Mouse (Mus musculus): ENCODE data around the gene Cabp1.

Gene Cabp1

GRCm38 (mm10) chr5:115139124-115139523 lies 55.1 kb downstream of the Cabp1 start:
- TF ChIP-seq POU5F1 (IDR thresholded peaks at IDR 0.05; ENCODE audit: borderline replicate concordance, low read length) (no peak), NANOG (IDR thresholded peaks at IDR 0.05; ENCODE audit: borderline replicate concordance, low read length) (no peak), CTCF (conservative IDR thresholded peaks at IDR 0.05; ENCODE audit: low read length) (no peak)
- H3K4me3 ChIP-seq (replicated peaks; ENCODE audit: low read length), result no peak overlapping the region
- peaks cover 3% of the 10 kb centered on the region; the same call in 1 of the 2 replicates for H3K27me3 ChIP-seq (ENCODE audit: insufficient read depth, low read length)
- peaks cover 51% of the 10 kb centered on the region for H3K4me1 ChIP-seq (replicated peaks; ENCODE audit: low read depth, low read length)
- H3K36me3 ChIP-seq (ENCODE audit: insufficient read depth, low read length), result peaks cover 21% of the 10 kb centered on the region
- 0 out of 2 replicates have a peak, but pooled peaks cover 4% of the 10 kb centered on the region for H3K9me3 ChIP-seq (ENCODE audit: low read length)

DNA sequence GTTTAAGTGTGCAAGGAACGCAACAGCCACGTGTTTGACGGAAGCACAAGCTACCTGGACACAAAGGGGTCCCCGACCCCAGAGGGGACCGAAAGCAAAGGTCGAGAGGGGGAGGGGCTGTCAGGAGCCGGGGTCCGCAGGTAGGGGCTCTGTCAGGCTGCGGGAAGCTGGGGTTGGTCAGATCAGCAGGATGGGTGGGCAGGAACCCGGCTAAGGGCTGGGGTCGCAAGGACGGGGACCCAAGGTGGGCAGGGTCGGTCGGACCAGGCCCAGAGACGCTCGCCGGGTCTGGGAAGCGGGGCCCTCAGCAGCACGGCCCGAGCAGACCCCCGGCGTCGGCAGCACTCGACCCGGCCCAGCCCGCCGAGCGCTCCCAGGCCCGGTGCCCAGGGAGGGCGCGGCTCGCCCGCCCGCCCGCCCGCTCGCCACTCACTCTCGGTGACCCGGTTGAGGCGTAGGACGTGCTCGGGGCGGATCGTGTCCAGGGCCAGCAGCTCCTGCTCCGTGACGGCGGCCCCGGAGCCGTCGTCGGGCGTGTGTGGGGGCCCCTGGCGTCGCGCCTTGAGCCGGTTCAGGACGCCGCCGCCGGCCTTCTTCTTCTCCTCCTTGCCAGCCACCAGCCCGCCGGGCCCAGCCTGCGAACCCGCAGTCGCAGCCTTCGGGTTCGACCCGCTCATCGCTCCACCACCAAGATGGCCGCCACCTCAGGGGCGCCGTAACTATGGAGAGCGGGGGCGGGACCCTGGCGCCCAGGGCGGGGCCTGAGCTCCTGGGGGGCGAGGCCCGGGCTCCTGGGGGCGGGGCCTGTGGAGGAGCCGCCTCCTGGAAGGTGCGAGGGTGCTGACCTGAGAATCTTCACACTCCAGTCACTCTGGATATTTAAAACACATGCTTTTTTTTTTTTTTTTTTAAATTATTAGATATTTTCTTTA lies 59.7 kb downstream of the Cabp1 start, which contains the start of gene Unc119b:
Gene Unc119b (minus strand): TSS at position 742 of the 932 bp plus-strand sequence.
- TF ChIP-seq CTCF (conservative IDR thresholded peaks at IDR 0.05; ENCODE audit: low read length) (no peak), NANOG (IDR thresholded peaks at IDR 0.05; ENCODE audit: borderline replicate concordance, low read length) (no peak), POU5F1 (IDR thresholded peaks at IDR 0.05; ENCODE audit: borderline replicate concordance, low read length) (no peak)
- 0 out of 2 replicates have a peak, but pooled peaks cover 4% of the 10 kb centered on the region for H3K9me3 ChIP-seq (ENCODE audit: low read length)
- peaks cover 36% of the 10 kb centered on the region for H3K36me3 ChIP-seq (ENCODE audit: insufficient read depth, low read length)
- H3K4me1 ChIP-seq (replicated peaks; ENCODE audit: low read depth, low read length), result peaks cover 30% of the 10 kb centered on the region
- peak within 1 kb of the TSS; percentile 88 for H3K4me3 ChIP-seq (replicated peaks; ENCODE audit: low read length)
- H3K27me3 ChIP-seq (ENCODE audit: insufficient read depth, low read length), result peaks cover 8% of the 10 kb centered on the region; the same call in 1 of the 2 replicates

- peaks cover 28% of the 10 kb centered on the region for H3K4me1 ChIP-seq (replicated peaks; ENCODE audit: low read depth, low read length)
- H3K4me3 ChIP-seq (replicated peaks; ENCODE audit: low read length), result peak overlapping the region; percentile 88
- TF ChIP-seq CTCF (conservative IDR thresholded peaks at IDR 0.05; ENCODE audit: low read length) (no peak), POU5F1 (IDR thresholded peaks at IDR 0.05; ENCODE audit: borderline replicate concordance, low read length) (no peak), NANOG (IDR thresholded peaks at IDR 0.05; ENCODE audit: borderline replicate concordance, low read length) (no peak)
- H3K9me3 ChIP-seq (ENCODE audit: low read length), result 0 out of 2 replicates have a peak, but pooled peaks cover 4% of the 10 kb centered on the region
- H3K36me3 ChIP-seq (ENCODE audit: insufficient read depth, low read length), result peaks cover 44% of the 10 kb centered on the region
- H3K27me3 ChIP-seq (ENCODE audit: insufficient read depth, low read length), result peaks cover 8% of the 10 kb centered on the region; the same call in 1 of the 2 replicates
Measured at GRCm38 (mm10) chr5:115133358-115134066, 60.7 kb downstream of the Cabp1 start.

DNA sequence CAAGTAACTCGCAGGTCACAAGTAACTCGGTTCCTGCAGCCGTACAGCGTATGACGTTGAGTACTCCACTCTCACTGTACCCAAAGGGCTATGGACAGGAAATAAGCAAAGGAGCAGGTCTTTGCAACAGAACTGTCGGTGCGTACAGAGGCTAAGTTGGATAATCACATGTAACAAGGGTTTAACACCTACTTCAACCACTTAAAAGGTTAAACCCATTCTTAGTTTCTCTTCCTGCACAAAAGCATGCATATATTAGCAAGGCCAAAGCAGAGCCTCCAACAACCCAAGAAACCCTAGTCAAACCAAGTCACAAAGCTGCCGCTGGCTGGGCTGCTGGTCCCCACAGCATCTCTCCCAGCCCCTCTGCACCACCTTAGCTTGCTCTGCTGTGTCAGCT lies 61.7 kb downstream of the Cabp1 start:
- Histone ChIP-seq H3K36me3 (ENCODE audit: insufficient read depth, low read length) (peaks cover 54% of the 10 kb centered on the region), H3K4me1 (replicated peaks; ENCODE audit: low read depth, low read length) (peaks cover 38% of the 10 kb centered on the region), H3K27me3 (ENCODE audit: insufficient read depth, low read length) (peaks cover 8% of the 10 kb centered on the region; the same call in 1 of the 2 replicates), H3K4me3 (replicated peaks; ENCODE audit: low read length) (no peak overlapping the region), H3K9me3 (ENCODE audit: low read length) (0 out of 2 replicates have a peak, but pooled peaks cover 4% of the 10 kb centered on the region)
- TF ChIP-seq CTCF (conservative IDR thresholded peaks at IDR 0.05; ENCODE audit: low read length) (no peak), POU5F1 (IDR thresholded peaks at IDR 0.05; ENCODE audit: borderline replicate concordance, low read length) (no peak), NANOG (IDR thresholded peaks at IDR 0.05; ENCODE audit: borderline replicate concordance, low read length) (no peak)

GRCm38 (mm10) chr5:115129328-115129727 lies 64.9 kb downstream of the Cabp1 start:
- Histone ChIP-seq H3K4me3 (replicated peaks; ENCODE audit: low read length) (no peak overlapping the region), H3K9me3 (ENCODE audit: low read length) (no peaks in the 10 kb centered on the region), H3K27me3 (ENCODE audit: insufficient read depth, low read length) (peaks cover 6% of the 10 kb centered on the region; the same call in 1 of the 2 replicates), H3K4me1 (replicated peaks; ENCODE audit: low read depth, low read length) (peaks cover 67% of the 10 kb centered on the region), H3K36me3 (ENCODE audit: insufficient read depth, low read length) (peaks cover 84% of the 10 kb centered on the region)
- no peak for TF ChIP-seq POU5F1 (IDR thresholded peaks at IDR 0.05; ENCODE audit: borderline replicate concordance, low read length)
- no peak for TF ChIP-seq NANOG (IDR thresholded peaks at IDR 0.05; ENCODE audit: borderline replicate concordance, low read length)
- TF ChIP-seq CTCF (conservative IDR thresholded peaks at IDR 0.05; ENCODE audit: low read length), result peak; percentile 27

DNA sequence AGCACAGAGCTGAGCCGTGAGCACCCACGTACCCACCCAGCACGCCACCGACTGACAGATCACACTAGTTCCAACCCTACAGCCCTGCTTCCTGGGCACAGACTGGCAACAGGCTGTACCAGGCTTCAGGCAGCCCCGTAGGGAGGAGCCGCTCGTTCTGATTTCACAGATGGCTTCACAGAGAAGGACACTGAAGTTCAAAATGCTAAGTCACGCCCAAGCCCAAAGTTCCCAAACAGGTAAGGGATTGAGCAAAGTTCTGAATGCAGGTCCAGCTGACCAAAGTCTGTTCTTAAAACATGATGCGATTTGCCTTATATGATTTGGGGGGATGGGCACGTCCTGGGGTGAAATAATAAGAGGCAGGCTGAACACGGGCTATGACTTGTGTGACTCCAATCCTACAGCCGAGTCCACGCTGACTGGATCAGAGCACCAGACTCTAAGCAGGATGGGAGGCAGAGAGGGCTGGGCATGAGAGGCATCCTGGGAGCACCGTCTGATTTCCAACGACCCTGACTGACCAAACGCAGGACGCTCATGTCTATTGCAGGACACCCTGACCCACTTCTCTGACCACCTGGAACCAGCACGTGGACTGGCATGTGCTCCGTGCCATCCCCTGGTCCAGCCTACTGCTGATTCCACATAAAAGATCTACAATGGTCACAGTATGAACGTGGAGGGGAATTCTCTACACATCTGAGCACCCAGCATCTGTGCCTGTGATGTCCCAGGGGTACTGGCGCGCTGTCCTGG lies 66.6 kb downstream of the Cabp1 start:
- H3K4me1 ChIP-seq (replicated peaks; ENCODE audit: low read depth, low read length), result peaks cover 55% of the 10 kb centered on the region
- no peaks in the 10 kb centered on the region for H3K9me3 ChIP-seq (ENCODE audit: low read length)
- H3K4me3 ChIP-seq (replicated peaks; ENCODE audit: low read length), result peak overlapping the region; percentile 35; the same call in 1 of the 2 replicates
- TF ChIP-seq POU5F1 (IDR thresholded peaks at IDR 0.05; ENCODE audit: borderline replicate concordance, low read length) (no peak), CTCF (conservative IDR thresholded peaks at IDR 0.05; ENCODE audit: low read length) (no peak), NANOG (IDR thresholded peaks at IDR 0.05; ENCODE audit: borderline replicate concordance, low read length) (no peak)
- peaks cover 95% of the 10 kb centered on the region for H3K36me3 ChIP-seq (ENCODE audit: insufficient read depth, low read length)
- H3K27me3 ChIP-seq (ENCODE audit: insufficient read depth, low read length), result no peaks in the 10 kb centered on the region

- TF ChIP-seq CTCF (conservative IDR thresholded peaks at IDR 0.05; ENCODE audit: low read length) (no peak), NANOG (IDR thresholded peaks at IDR 0.05; ENCODE audit: borderline replicate concordance, low read length) (no peak), POU5F1 (IDR thresholded peaks at IDR 0.05; ENCODE audit: borderline replicate concordance, low read length) (no peak)
- Histone ChIP-seq H3K9me3 (ENCODE audit: low read length) (no peaks in the 10 kb centered on the region), H3K4me1 (replicated peaks; ENCODE audit: low read depth, low read length) (peaks cover 55% of the 10 kb centered on the region), H3K4me3 (replicated peaks; ENCODE audit: low read length) (peak overlapping the region; percentile 35; the same call in 1 of the 2 replicates), H3K27me3 (ENCODE audit: insufficient read depth, low read length) (no peaks in the 10 kb centered on the region), H3K36me3 (ENCODE audit: insufficient read depth, low read length) (peaks cover 95% of the 10 kb centered on the region)
Measured at GRCm38 (mm10) chr5:115126578-115127312, 67.4 kb downstream of the Cabp1 start.

Data from E14TG2a.4 (cell line).